Mouse (Mus musculus) forebrain, embryonic 16.5 days (tissue): ENCODE measurements around the gene Gm7271. TPM values are rescaled to one million over a fixed set of nuclear protein-coding genes. Genes with fewer than 3 reads are reported as not detected.

Source experiments
- ATAC-seq: fragments of 200-750 bp; cut with Nextera tagmentation; 2 replicates; pipeline ENCODE4 v1.8.0; 2017; ENCODE audit warnings: mild to moderate bottlenecking, moderate library complexity
- H3K27ac ChIP-seq: fragments of 300-500 bp; sonication (generic); 2 replicates; pipeline ENCODE4 v1.5.1; 2014; ENCODE audit warnings: low read length, control low read depth
- H3K27me3 ChIP-seq: fragments of 300-500 bp; sonication (generic); replicated peaks from 2 replicates; pipeline ENCODE4 v1.6.1; 2014; ENCODE audit warnings: low read length; ENCODE audit not compliant: control insufficient read depth, insufficient read depth
- H3K36me3 ChIP-seq: fragments of 300-500 bp; sonication (generic); 2 replicates; pipeline ENCODE4 v1.6.1; 2014; ENCODE audit not compliant: control insufficient read depth, insufficient read depth
- H3K4me1 ChIP-seq: fragments of 300-500 bp; sonication (generic); replicated peaks from 2 replicates; pipeline ENCODE4 v1.6.1; 2014; ENCODE audit warnings: low read length; ENCODE audit not compliant: control insufficient read depth, insufficient read depth
- H3K4me2 ChIP-seq: fragments of 300-500 bp; sonication (generic); 2 replicates; pipeline ENCODE4 v1.6.1; 2014; ENCODE audit warnings: mild to moderate bottlenecking, low read length, control low read depth
- H3K4me3 ChIP-seq: fragments of 300-500 bp; sonication (generic); replicated peaks from 2 replicates; pipeline ENCODE4 v1.5.1; 2014; ENCODE audit warnings: mild to moderate bottlenecking, low read length, control low read depth
- H3K9ac ChIP-seq: fragments of 300-500 bp; sonication (generic); replicated peaks from 2 replicates; pipeline ENCODE4 v1.6.1; 2014; ENCODE audit warnings: low read depth, low read length, control low read depth
- H3K9me3 ChIP-seq: fragments of 300-500 bp; sonication (generic); 2 replicates; pipeline ENCODE4 v1.6.1; 2016; ENCODE audit warnings: low read length; ENCODE audit not compliant: control insufficient read depth
- WGBS: fragments of 180-500 bp; shearing (Covaris S2); extraction: QIAGEN DNeasy Blood & Tissue Kit; methylation state at CpG from one replicate; pipeline ENCODE4 v1.1.7; 2014; 5-methylcytosine and 5-hydroxymethylcytosine counted together
- polyA plus RNA-seq: library from polyadenylated mRNA; unstranded; fragments of >200 nt; fragmentation: Nextera tagmentation; extraction: Ambion mirVana; gene quantifications from 2 replicates; pipeline ENCODE4 v1.2.1, GENCODE M21; 2015

Gm7271 gene
- polyA plus RNA-seq, 1 experiment from 2014 or later: not detected

GRCm38 (mm10) chr5:76525066-76525465 lies 41.2 kb downstream of the Gm7271 start:
- Histone ChIP-seq H3K9ac (no peak overlapping the region), H3K9me3 (no peaks in the 10 kb centered on the region), H3K4me1 (peaks cover 4% of the 10 kb centered on the region), H3K4me3 (no peak overlapping the region), H3K27ac (no peak overlapping the region), H3K27me3 (no peaks in the 10 kb centered on the region), H3K36me3 (no peaks in the 10 kb centered on the region), H3K4me2 (no peak overlapping the region)
- no peak for ATAC-seq
- whole genome bisulfite sequencing: 23% methylated on average over 4 of the region's 4 CpGs

- Histone ChIP-seq H3K4me3 (no peak overlapping the region), H3K27ac (no peak overlapping the region), H3K4me2 (no peak overlapping the region), H3K9me3 (no peaks in the 10 kb centered on the region), H3K4me1 (peaks cover 10% of the 10 kb centered on the region), H3K36me3 (no peaks in the 10 kb centered on the region), H3K9ac (no peak overlapping the region), H3K27me3 (no peaks in the 10 kb centered on the region)
- WGBS: 43% methylated on average over 2 of the region's 2 CpGs
- no peak for ATAC-seq
Measured at GRCm38 (mm10) chr5:76525829-76526228, 42.0 kb downstream of the Gm7271 start.

- Histone ChIP-seq H3K27ac (peak within 1 kb of the TSS; percentile 68), H3K9ac (peak within 1 kb of the TSS; percentile 79), H3K9me3 (no peaks in the 10 kb centered on the region), H3K4me2 (peak within 1 kb of the TSS; percentile 90), H3K4me3 (peak within 1 kb of the TSS; percentile 82), H3K36me3 (peaks cover 7% of the 10 kb centered on the region), H3K27me3 (no peaks in the 10 kb centered on the region), H3K4me1 (peaks cover 13% of the 10 kb centered on the region)
- WGBS: under 1% methylated on average over 39 of the region's 39 CpGs
- ATAC-seq: peak; percentile 100
Measured at GRCm38 (mm10) chr5:76529040-76529703, 45.3 kb downstream of the Gm7271 start, which contains the start of gene Exoc1. TSS of gene Exoc1 (plus strand) at chr5:76529311.

- Histone ChIP-seq H3K9me3 (no peaks in the 10 kb centered on the region), H3K4me1 (peaks cover 13% of the 10 kb centered on the region), H3K27ac (no peak overlapping the region), H3K36me3 (peaks cover 7% of the 10 kb centered on the region), H3K27me3 (no peaks in the 10 kb centered on the region), H3K4me2 (peak overlapping the region; percentile 90), H3K9ac (peak overlapping the region; percentile 79), H3K4me3 (peak overlapping the region; percentile 82)
- WGBS: 9% methylated on average over 9 of the region's 9 CpGs
- no peak; the same call in 1 of the 2 replicates for ATAC-seq
Measured at GRCm38 (mm10) chr5:76529704-76530066, 45.8 kb downstream of the Gm7271 start.

GRCm38 (mm10) chr5:76533186-76533585 lies 49.3 kb downstream of the Gm7271 start:
- no peaks in the 10 kb centered on the region for H3K9me3 ChIP-seq
- H3K4me1 ChIP-seq: peaks cover 13% of the 10 kb centered on the region
- 89% methylated on average over 6 of the region's 6 CpGs for WGBS
- H3K27ac ChIP-seq: no peak overlapping the region
- H3K9ac ChIP-seq: no peak overlapping the region
- H3K4me3 ChIP-seq: no peak overlapping the region
- no peak overlapping the region for H3K4me2 ChIP-seq
- H3K36me3 ChIP-seq: peaks cover 26% of the 10 kb centered on the region
- ATAC-seq: no peak
- no peaks in the 10 kb centered on the region for H3K27me3 ChIP-seq

- no peak overlapping the region for H3K27ac ChIP-seq
- H3K36me3 ChIP-seq: peaks cover 35% of the 10 kb centered on the region
- no peak overlapping the region for H3K4me2 ChIP-seq
- no peak for ATAC-seq
- no peaks in the 10 kb centered on the region for H3K9me3 ChIP-seq
- no peaks in the 10 kb centered on the region for H3K27me3 ChIP-seq
- no peak overlapping the region for H3K4me3 ChIP-seq
- 0 out of 2 replicates have a peak, but pooled peaks cover under 1% of the 10 kb centered on the region for H3K4me1 ChIP-seq
- WGBS: 85% methylated on average over 1 of the region's 1 CpGs
- H3K9ac ChIP-seq: no peak overlapping the region
Measured at GRCm38 (mm10) chr5:76536231-76536630, 52.4 kb downstream of the Gm7271 start.

GRCm38 (mm10) chr5:76537578-76537977 lies 53.7 kb downstream of the Gm7271 start:
- Histone ChIP-seq H3K4me1 (no peaks in the 10 kb centered on the region), H3K4me3 (no peak overlapping the region), H3K9ac (no peak overlapping the region), H3K27me3 (no peaks in the 10 kb centered on the region), H3K27ac (no peak overlapping the region), H3K36me3 (peaks cover 35% of the 10 kb centered on the region), H3K9me3 (no peaks in the 10 kb centered on the region), H3K4me2 (no peak overlapping the region)
- ATAC-seq: no peak
- 94% methylated on average over 10 of the region's 10 CpGs for WGBS

- H3K4me2 ChIP-seq: no peak overlapping the region
- no peak overlapping the region for H3K27ac ChIP-seq
- ATAC-seq: no peak
- no peaks in the 10 kb centered on the region for H3K27me3 ChIP-seq
- H3K4me3 ChIP-seq: no peak overlapping the region
- 28% methylated on average over 8 of the region's 8 CpGs for WGBS
- H3K9ac ChIP-seq: no peak overlapping the region
- H3K9me3 ChIP-seq: no peaks in the 10 kb centered on the region
- no peaks in the 10 kb centered on the region for H3K4me1 ChIP-seq
- H3K36me3 ChIP-seq: peaks cover 32% of the 10 kb centered on the region
Measured at GRCm38 (mm10) chr5:76540181-76540580, 56.3 kb downstream of the Gm7271 start.

GRCm38 (mm10) chr5:76540842-76541241 lies 57.0 kb downstream of the Gm7271 start:
- no peak overlapping the region for H3K27ac ChIP-seq
- peaks cover 31% of the 10 kb centered on the region for H3K36me3 ChIP-seq
- H3K4me1 ChIP-seq: no peaks in the 10 kb centered on the region
- no peaks in the 10 kb centered on the region for H3K9me3 ChIP-seq
- no peak overlapping the region for H3K4me2 ChIP-seq
- H3K27me3 ChIP-seq: no peaks in the 10 kb centered on the region
- H3K9ac ChIP-seq: no peak overlapping the region
- ATAC-seq: peak; percentile 64; the same call in 1 of the 2 replicates
- no peak overlapping the region for H3K4me3 ChIP-seq

GRCm38 (mm10) chr5:76543200-76543599 lies 59.4 kb downstream of the Gm7271 start:
- Histone ChIP-seq H3K4me1 (no peaks in the 10 kb centered on the region), H3K4me3 (no peak overlapping the region), H3K27ac (no peak overlapping the region), H3K36me3 (peaks cover 20% of the 10 kb centered on the region), H3K4me2 (no peak overlapping the region), H3K9ac (no peak overlapping the region), H3K27me3 (no peaks in the 10 kb centered on the region), H3K9me3 (no peaks in the 10 kb centered on the region)
- 89% methylated on average over 8 of the region's 8 CpGs for WGBS
- ATAC-seq: no peak
